Mouse (Mus musculus): ENCODE data around the gene Srebf2. TPM values are rescaled to one million over a fixed set of nuclear protein-coding genes. Genes with fewer than 3 reads are reported as not detected.

Srebf2 gene
- polyA plus RNA-seq, 1 experiment: 240 TPM

DNA sequence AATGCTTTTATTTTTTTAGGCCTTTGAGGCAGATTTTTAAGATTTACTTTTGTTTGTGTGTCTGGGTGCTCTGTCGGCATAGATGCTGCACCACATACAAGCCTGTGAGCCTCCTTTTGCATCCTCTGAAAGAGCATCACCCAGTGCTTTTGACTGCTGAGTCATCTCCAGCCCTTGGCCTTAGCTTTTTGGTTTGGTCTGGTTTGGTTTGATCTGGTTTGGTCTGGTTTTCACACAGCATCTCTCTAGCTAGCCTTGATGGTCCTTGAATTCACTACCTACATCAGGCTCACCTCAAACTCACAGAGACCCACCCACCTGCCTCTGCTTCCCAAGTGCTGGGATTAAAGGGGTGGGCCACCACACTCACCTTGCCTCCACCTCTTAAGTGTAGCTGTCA lies 40.9 kb downstream of the Srebf2 start:
- no peaks in the 10 kb centered on the region for H3K27me3 ChIP-seq (ENCODE audit: control insufficient read depth, insufficient read depth, low read length)
- no peak overlapping the region for H3K4me3 ChIP-seq (ENCODE audit: low read depth, low read length)
- TF ChIP-seq CTCF (IDR thresholded peaks at IDR 0.05; ENCODE audit: extremely low read depth, insufficient read length, insufficient replicate concordance, low read depth, low read length) (no peak), POLR2A (IDR thresholded peaks at IDR 0.05; ENCODE audit: low read depth, low read length) (no peak)
- no peaks in the 10 kb centered on the region for H3K4me1 ChIP-seq (ENCODE audit: control insufficient read depth, insufficient read depth, insufficient read length, low read length)
- no peak overlapping the region for H3K27ac ChIP-seq (ENCODE audit: insufficient read depth, low read depth, low read length)
- WGBS: 94% methylated on average over 1 of the region's 1 CpGs
- peaks cover 80% of the 10 kb centered on the region for H3K36me3 ChIP-seq (ENCODE audit: control insufficient read depth, insufficient read depth, low read length)

DNA sequence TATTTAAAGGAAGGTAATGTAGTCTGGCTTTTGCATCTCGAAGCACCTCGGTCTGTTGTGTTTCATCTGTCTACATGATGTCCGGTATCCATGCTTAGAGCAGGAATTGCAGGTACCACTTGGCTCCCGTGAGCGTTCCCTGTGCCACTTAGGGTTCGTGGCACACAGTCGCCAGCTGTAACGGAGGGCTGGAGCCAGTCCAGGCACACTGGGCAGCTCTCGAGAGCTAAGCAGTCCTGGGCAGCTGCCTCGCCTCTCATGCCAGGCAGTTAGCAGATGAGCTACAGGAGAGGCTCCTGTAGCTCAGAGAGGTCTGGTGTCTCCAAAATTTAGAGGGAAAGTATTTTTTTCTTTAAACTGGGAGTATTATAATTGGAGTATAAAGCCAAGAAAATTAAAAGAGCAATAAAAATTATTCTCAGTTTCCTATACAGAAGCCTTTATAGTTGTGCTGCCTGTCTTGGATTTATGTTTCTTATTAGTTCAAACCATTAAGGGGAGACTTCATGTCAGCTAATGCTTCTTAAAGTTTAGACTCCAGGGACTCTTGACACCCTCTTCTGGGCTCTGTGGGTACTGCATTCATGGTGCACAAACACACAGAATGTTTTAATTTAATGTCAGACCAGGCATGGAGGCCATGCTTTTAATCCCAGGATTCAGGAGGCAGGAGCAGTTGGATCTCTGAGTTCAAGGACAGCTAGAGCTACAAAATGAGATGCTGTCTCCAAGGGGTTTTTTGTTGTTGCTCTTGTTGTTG lies 41.7 kb downstream of the Srebf2 start:
- Histone ChIP-seq H3K4me3 (ENCODE audit: low read depth, low read length) (no peak overlapping the region), H3K27ac (ENCODE audit: insufficient read depth, low read depth, low read length) (no peak overlapping the region), H3K36me3 (ENCODE audit: control insufficient read depth, insufficient read depth, low read length) (peaks cover 80% of the 10 kb centered on the region), H3K4me1 (ENCODE audit: control insufficient read depth, insufficient read depth, insufficient read length, low read length) (no peaks in the 10 kb centered on the region), H3K27me3 (ENCODE audit: control insufficient read depth, insufficient read depth, low read length) (no peaks in the 10 kb centered on the region)
- TF ChIP-seq CTCF (IDR thresholded peaks at IDR 0.05; ENCODE audit: extremely low read depth, insufficient read length, insufficient replicate concordance, low read depth, low read length): no peak
- no peak for TF ChIP-seq POLR2A (IDR thresholded peaks at IDR 0.05; ENCODE audit: low read depth, low read length)
- 89% methylated on average over 10 of the region's 10 CpGs for WGBS

DNA sequence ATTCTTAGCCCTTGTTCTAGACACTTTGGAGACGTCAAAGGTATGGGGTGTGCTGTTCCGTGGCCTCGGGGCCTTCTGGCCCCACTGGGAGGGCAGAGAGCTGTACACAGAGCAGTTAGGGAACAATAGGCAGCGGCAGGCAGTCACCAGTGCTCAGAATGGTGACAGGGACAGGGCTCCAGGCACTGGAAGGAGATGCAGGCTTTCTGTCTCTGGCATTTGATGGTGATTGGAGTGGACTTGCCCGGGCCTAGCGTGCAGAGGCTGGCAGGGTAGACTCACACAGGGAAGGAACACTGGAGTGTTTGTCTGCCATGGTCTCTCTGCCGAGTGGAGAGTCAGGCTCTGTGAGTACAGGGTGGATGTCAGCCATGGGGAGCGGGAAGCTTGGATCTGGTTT lies 45.6 kb downstream of the Srebf2 start:
- 87% methylated on average over 8 of the region's 8 CpGs for WGBS

DNA sequence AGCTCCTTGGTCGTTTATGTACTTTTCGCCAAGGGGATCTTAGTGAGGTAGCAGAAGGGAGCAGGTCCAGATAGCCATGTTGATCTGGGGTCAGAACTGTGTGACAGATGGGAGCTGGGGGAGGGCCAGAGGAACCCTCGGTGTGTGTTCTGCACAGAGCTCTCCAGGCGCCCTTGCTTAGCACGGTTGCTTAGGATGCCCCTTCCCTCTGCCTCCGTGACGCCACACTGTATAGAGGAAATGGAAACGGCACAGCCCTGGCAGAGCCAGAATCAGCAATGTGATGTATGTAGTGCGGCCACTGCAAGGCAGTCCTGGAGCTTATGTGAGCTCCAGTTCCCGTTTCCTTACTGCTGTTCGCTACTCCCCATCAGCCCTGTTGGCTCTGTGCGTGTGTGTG lies 49.3 kb downstream of the Srebf2 start:
- no peak overlapping the region for H3K4me3 ChIP-seq (ENCODE audit: low read depth, low read length)
- TF ChIP-seq CTCF (IDR thresholded peaks at IDR 0.05; ENCODE audit: extremely low read depth, insufficient read length, insufficient replicate concordance, low read depth, low read length) (no peak), POLR2A (IDR thresholded peaks at IDR 0.05; ENCODE audit: low read depth, low read length) (no peak)
- no peaks in the 10 kb centered on the region for H3K4me1 ChIP-seq (ENCODE audit: control insufficient read depth, insufficient read depth, insufficient read length, low read length)
- H3K27me3 ChIP-seq (ENCODE audit: control insufficient read depth, insufficient read depth, low read length): no peaks in the 10 kb centered on the region
- no peak overlapping the region for H3K27ac ChIP-seq (ENCODE audit: insufficient read depth, low read depth, low read length)
- peaks cover 90% of the 10 kb centered on the region for H3K36me3 ChIP-seq (ENCODE audit: control insufficient read depth, insufficient read depth, low read length)
- 83% methylated on average over 12 of the region's 12 CpGs for WGBS

More for the DNA sequence above, 45.6 kb downstream of the Srebf2 start:
- Histone ChIP-seq H3K36me3 (ENCODE audit: control insufficient read depth, insufficient read depth, low read length) (peaks cover 80% of the 10 kb centered on the region), H3K27ac (ENCODE audit: insufficient read depth, low read depth, low read length) (no peak overlapping the region), H3K4me1 (ENCODE audit: control insufficient read depth, insufficient read depth, insufficient read length, low read length) (no peaks in the 10 kb centered on the region), H3K4me3 (ENCODE audit: low read depth, low read length) (no peak overlapping the region), H3K27me3 (ENCODE audit: control insufficient read depth, insufficient read depth, low read length) (no peaks in the 10 kb centered on the region)
- TF ChIP-seq CTCF (IDR thresholded peaks at IDR 0.05; ENCODE audit: extremely low read depth, insufficient read length, insufficient replicate concordance, low read depth, low read length) (no peak), POLR2A (IDR thresholded peaks at IDR 0.05; ENCODE audit: low read depth, low read length) (no peak)

DNA sequence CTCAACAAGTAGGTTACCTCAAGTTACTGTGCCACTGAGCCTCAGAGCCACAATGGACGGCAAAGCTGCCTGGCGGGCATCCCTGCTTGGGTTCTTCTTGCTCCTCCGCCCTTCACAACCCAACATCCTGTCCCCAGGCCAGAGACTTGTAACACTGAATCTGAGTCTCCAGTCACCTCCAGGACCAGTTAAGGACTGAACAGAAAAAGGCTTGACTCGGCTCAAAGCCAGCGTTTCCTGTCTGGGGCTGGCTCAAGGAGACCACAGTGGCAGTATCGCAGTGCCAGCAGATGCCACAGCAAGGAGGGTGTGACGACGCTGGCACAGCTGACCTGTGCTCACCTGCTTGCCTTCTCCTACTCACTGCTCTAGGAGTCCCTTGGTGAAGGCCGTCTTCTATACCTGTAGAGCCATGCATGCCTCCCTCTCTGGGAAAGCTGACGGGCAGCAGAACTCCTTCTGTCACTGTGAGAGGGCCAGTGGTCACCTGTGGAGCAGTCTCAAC lies 50.3 kb downstream of the Srebf2 start:
- H3K4me3 ChIP-seq (ENCODE audit: low read depth, low read length): no peak overlapping the region
- no peaks in the 10 kb centered on the region for H3K27me3 ChIP-seq (ENCODE audit: control insufficient read depth, insufficient read depth, low read length)
- peaks cover 89% of the 10 kb centered on the region for H3K36me3 ChIP-seq (ENCODE audit: control insufficient read depth, insufficient read depth, low read length)
- H3K4me1 ChIP-seq (ENCODE audit: control insufficient read depth, insufficient read depth, insufficient read length, low read length): no peaks in the 10 kb centered on the region
- 90% methylated on average over 10 of the region's 10 CpGs for WGBS
- TF ChIP-seq POLR2A (IDR thresholded peaks at IDR 0.05; ENCODE audit: low read depth, low read length): no peak
- TF ChIP-seq CTCF (IDR thresholded peaks at IDR 0.05; ENCODE audit: extremely low read depth, insufficient read length, insufficient replicate concordance, low read depth, low read length): no peak
- no peak overlapping the region for H3K27ac ChIP-seq (ENCODE audit: insufficient read depth, low read depth, low read length)

DNA sequence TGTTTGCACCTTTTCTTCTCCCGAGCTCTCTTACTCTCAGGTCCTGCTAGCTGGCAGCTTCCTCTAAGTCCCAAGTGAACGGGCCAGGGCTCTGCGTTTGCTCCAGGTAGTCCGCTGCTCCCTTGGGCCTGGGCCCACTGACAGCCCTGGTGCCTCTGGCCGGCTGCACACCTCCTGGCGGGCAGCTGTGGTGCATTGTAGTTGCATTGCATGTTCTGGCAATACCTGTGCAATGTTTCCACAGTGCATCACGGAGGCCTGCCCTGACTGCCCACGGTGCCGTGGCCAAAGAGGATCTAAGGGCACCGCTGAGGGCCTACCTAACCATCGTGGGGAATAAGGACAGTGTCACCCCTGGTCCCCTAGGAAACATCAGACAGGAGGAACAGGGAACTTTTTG lies 51.0 kb downstream of the Srebf2 start:
- H3K36me3 ChIP-seq (ENCODE audit: control insufficient read depth, insufficient read depth, low read length): peaks cover 90% of the 10 kb centered on the region
- no peak overlapping the region for H3K4me3 ChIP-seq (ENCODE audit: low read depth, low read length)
- TF ChIP-seq CTCF (IDR thresholded peaks at IDR 0.05; ENCODE audit: extremely low read depth, insufficient read length, insufficient replicate concordance, low read depth, low read length) (no peak), POLR2A (IDR thresholded peaks at IDR 0.05; ENCODE audit: low read depth, low read length) (no peak)
- H3K27me3 ChIP-seq (ENCODE audit: control insufficient read depth, insufficient read depth, low read length): no peaks in the 10 kb centered on the region
- WGBS: 90% methylated on average over 11 of the region's 11 CpGs
- no peaks in the 10 kb centered on the region for H3K4me1 ChIP-seq (ENCODE audit: control insufficient read depth, insufficient read depth, insufficient read length, low read length)
- H3K27ac ChIP-seq (ENCODE audit: insufficient read depth, low read depth, low read length): no peak overlapping the region

DNA sequence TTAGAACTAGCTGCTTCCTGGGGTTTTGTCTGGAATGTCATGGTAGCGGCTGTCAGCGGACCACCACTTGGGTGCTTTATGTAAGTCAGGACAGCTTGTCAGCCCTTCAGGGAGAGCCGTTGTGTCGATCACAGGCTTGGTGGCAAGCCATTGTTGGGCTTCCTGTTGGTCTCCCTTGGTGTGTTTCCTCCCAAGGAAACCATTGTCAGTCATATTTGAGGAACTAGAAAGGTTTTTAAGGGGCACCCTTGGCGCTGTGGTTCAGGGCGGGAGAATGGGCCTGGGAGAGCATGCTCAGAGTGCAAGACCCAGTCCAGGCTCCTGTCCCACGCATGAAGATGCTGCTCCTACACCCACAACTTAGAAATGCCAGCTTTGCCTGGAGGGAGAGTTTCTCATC lies 51.4 kb downstream of the Srebf2 start:
- no peaks in the 10 kb centered on the region for H3K27me3 ChIP-seq (ENCODE audit: control insufficient read depth, insufficient read depth, low read length)
- no peaks in the 10 kb centered on the region for H3K4me1 ChIP-seq (ENCODE audit: control insufficient read depth, insufficient read depth, insufficient read length, low read length)
- TF ChIP-seq CTCF (IDR thresholded peaks at IDR 0.05; ENCODE audit: extremely low read depth, insufficient read length, insufficient replicate concordance, low read depth, low read length) (no peak), POLR2A (IDR thresholded peaks at IDR 0.05; ENCODE audit: low read depth, low read length) (no peak)
- H3K27ac ChIP-seq (ENCODE audit: insufficient read depth, low read depth, low read length): no peak overlapping the region
- no peak overlapping the region for H3K4me3 ChIP-seq (ENCODE audit: low read depth, low read length)
- WGBS: 75% methylated on average over 7 of the region's 7 CpGs
- H3K36me3 ChIP-seq (ENCODE audit: control insufficient read depth, insufficient read depth, low read length): peaks cover 90% of the 10 kb centered on the region
